Mouse (Mus musculus) 3134 (cell line): Measurements from ENCODE around the gene Mmp23.

ENCODE experiments used
- DNase-seq: peaks from one replicate; pipeline ENCODE4 v3.0.0-alpha.2; 2011; ENCODE audit warnings: low spot score; ENCODE audit not compliant: insufficient read length; ENCODE audit errors: extremely low read depth

The Mmp23 gene

GRCm38 (mm10) chr4:155602753-155603152, 50.4 kb downstream of the Mmp23 start:
- DNase-seq = no peak

- DNase-seq = no peak
Measured at GRCm38 (mm10) chr4:155601997-155602456, 51.2 kb downstream of the Mmp23 start.

GRCm38 (mm10) chr4:155601091-155601996, 51.8 kb downstream of the Mmp23 start, which contains the start of gene Slc35e2:
TSS of gene Slc35e2 (plus strand) at chr4:155601416.
- peak; percentile 90 for DNase-seq
